Mouse (Mus musculus) mature B cell (primary cell): ENCODE data around the gene Mblac1.

ENCODE experiments used
- in situ Hi-C: fragments of 300-500 bp; cut with MboI; formaldehyde crosslinking; loops from 2 replicates; pipeline ENCODE4 v1.14.3; 2019

The Mblac1 gene

DNA sequence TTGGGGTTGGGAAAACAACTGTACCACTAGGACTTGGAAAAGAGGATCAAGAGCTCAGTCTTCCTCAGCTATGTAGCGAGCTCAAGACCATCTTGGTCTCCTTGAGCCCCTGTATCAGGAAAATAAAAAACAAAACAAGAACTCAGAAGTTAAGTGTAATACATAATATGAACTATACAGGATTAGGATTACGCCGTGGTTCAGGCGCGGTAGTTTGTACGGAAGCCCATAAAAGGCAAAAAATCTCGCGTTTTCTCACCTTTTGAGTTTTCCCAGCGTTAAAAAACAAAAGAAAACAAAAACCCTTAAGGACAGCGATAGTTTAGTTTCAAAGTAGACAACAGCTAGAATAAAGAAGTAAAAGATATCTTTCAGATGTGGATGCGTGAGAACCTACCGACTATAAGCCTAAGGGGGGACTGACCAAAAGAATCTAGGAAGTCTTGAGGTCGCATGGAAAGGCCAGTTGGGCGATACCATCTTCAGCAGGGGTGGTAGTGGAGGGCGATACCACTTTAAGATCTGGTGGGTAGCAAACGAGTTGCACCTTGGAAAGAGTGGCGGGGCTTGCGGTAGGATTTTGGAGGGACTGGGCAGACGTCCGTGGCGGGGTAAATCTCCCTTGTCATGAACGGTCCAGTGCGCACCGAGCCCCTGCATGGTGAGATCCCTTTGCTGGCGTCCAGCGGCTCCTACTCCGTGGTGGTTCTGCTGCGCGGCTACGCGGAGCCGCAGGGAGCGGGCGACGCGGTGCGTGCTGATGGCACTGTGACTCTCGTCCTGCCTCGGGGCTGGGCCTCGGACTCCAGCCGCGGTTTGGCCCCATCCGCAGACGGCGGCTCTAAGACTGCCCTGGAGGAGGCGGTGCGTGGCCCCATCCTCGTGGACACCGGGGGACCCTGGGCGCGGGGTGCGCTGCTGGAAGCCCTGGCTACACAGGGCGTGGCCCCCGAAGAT lies at the start of gene Mblac1:
Mblac1 (plus strand) TSS at position 544 of the 957 bp plus-strand sequence.
- in situ Hi-C loops, result no loop called here

DNA sequence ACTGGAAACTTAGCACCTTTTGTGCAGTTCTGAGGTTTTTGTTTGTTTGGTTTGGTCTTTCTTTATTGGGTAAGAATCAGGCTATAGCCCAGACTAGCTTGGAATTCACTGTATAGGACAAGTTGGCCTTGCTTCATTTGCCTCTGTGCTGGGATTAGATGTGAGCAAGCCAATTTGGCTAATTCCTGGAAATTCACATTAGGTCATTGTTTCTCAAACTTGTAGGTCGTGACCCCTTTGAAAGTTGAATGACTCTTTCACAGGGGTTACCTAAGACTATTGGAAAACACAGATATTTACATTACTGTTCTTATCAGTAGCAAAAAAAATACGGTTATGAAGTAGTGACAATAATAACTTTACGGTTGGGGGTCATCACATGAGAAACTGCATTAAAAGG lies 39.7 kb upstream of the Mblac1 start:
- in situ Hi-C loops, result no loop called here

DNA sequence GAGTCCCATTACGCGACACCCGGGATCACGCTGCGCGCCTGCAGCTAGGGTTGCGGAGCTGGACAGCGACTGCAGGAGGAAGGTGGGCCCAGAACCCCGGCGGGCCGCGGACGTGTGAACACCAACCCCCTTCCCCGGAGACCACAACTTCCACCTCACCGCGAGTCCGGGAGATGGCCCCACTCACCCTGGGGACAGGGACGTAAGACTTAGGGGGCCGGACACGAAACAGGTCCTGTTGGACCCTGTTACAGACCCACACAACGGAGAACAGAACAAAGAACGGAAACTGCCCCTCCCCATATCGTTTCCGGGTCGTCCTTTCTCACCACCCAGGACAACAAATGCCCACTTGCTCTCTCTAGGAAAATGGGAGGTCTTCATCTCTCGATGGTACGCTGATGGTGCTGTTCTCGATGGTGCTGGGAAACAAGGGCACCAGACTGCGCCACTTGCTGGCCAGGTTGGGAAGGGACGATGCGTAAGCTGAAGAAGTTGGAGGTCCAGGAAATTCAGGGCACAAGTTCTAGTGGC lies 38.6 kb upstream of the Mblac1 start, which contains the start of gene Zfp113:
Zfp113 (minus strand) TSS at position 302 of the 534 bp plus-strand sequence.
- in situ Hi-C loops, result no loop called here

DNA sequence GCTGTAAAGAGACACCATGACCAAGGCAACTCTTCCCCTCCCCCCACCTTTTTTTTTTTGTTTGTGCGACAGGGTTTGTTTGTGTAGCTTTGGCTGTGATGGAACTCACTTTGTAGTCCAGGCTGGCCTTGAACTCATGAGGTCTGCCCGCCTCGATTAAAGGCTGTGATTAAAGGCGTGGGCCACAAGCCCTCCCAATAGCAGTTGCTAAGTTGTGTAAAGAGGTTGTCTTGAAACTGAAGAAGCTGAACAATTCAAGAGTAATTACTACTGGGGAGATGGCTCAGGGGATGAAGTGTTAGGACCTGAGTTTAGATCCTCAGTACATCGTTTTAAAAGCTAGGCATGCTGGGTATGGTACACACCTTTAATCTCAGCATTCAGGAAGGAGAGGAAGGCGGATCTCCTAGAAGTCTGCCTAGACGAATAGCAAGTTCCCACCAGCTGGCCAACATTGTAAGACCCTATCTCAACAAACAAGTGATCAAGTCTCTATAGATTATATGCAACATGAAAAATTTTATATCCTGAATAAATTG lies 33.8 kb upstream of the Mblac1 start:
- in situ Hi-C loops, result no loop called here

DNA sequence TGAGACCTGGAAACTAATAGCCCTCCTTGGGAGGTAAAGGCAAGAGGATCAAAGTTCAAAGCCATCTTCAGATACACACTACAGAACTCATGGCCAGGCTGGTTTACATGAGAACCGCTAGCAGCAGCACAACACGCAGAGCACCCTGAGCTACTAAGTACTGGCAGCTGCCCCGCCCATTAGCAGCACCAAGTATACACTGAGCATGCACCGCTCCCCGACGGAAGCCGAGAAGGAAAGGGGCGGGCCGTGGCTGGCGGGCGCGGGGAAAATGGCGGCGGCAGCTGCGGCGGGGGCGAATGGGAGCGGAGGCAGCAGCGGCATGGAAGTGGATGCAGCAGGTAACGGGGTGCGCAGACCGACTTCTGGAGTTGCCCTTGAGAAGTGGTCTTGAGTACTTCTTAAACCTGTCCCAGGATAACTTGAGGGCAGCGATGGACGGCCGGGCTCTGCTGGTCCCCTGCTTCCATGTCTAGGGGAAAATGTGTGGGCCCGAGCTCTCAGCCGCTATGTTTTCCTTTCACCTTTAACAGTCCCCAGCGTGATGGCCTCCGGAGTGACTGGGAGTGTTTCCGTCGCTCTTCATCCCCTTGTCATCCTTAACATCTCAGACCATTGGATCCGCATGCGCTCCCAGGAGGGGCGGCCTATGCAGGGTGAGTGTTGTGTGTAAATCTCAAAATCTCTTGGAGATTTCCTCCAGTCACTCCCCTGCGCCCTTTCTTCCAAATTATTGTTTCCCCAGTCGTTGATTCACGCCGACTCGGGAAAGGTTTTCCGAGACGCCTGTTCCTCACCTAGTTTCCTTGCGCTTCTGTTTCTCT lies 33.1 kb upstream of the Mblac1 start, which contains the start of gene Cops6:
Cops6 (plus strand) TSS at position 230 of the 824 bp plus-strand sequence.
- in situ Hi-C loops, result no loop called here

DNA sequence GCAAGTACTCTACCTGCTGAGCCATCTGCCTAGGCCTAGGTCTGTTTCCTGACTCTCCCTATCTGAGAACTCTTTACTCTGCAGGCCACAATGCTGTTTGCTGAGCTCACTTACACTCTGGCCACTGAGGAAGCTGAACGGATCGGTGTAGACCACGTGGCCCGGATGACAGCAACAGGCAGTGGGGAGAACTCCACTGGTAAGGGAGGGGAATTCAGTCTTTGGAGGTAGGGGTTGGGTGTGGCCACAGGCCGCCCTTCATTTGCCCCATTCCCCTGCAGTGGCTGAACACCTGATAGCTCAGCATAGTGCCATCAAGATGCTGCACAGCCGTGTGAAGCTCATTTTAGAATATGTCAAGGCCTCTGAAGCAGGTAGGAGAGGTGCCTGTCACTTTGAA lies 31.1 kb upstream of the Mblac1 start:
- in situ Hi-C loops, result no loop called here

DNA sequence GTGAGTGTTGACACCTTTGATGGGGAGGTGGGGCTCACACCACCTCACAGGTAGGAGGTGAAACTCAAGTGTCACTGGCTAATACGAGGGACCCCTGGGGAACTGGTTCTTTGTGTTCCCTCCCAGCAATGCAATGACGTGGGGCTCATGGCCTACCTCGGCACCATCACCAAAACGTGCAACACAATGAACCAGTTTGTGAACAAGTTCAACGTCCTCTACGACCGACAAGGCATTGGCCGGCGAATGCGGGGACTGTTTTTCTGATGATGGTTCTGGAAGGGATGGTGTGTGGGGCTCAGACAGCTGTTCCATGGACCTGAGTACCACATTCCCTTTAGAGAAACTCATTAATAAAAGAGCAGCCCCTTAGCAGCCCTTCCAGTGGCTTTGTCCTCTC lies 30.5 kb upstream of the Mblac1 start:
- in situ Hi-C loops, result no loop called here

DNA sequence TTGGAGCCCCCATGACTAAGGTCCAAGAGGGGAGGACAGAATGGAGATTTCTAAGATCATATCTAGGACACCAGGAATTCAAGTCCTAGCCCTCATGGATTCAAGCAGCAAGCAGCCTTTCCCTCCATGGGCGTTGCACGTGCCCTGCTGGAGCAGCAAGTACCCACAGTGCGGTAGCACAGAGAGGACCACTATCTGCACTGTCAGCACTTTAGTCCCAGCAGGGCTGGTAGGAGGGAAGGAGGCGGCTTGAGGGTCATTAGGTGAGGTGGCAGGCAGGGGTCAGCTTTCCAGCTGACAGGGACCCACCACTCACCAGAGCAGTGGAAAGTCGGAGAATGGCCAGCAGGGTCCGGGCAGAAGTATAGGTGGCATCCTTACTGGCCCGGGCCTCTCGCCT lies 28.5 kb upstream of the Mblac1 start:
- in situ Hi-C loops, result no loop called here

DNA sequence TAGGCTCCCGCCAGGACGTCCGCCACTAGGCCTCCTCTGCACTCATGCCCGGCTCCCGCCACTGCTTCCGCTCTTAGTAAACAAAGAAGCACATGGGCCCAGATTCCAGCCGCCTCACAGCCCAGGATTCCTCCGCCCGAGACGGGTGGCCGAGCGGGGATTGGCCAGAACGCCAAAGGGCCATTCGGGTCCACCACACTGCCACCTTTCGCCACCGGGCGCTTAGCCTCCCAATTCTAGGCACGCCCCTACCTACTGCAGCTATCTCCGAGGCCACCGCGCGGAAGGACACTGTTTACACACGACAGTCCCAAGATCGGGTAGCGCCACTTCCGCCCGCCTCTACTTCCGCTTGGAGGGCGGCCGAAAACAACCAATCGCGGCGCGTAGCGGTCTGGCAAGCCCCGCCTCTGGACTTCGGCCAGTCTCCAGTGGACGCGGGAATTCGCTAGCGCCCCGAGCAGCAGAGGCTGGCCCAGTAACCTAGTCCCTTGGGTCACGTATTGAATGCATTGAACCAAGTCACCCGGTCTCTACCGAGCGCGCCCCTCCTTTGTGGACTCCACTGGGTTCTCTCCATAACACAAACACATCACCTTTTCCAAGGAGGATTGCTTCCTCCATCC lies 23.1 kb upstream of the Mblac1 start:
- in situ Hi-C loops, result no loop called here

DNA sequence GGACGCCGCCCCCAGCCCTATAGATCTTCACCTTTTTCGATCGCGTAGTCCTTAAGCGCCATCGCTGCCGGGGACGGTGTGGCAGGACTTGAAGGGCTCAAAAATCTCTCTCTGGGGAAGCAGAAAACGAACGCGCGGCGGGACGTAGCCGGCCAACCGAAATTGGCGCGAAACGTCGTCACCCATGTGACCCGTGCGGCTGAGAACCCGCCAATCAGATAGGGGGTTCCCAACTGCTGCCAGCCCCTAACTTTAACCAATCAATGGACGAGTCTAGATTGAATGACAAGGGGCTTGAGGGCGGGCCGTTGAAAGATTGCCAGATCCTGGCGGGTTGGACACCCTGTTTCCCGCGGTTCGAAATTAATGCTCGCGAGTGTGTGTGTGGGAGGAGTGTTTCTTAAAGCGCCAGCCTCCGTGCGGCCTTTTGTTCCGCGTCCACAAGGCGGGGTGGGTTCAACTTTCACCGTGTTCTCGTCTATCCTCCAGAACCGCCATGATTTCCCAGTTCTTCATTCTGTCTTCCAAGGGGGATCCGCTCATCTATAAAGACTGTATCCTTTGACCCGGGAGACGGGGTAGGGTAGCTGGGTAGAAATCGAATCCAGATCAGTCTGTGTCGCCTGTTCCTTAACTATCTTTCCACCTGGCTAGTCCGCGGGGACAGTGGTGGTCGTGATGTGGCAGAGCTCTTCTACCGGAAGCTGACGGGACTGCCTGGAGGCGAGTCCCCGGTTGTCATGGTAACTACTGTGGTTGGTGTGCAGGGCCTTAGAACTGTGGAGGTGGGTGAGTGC lies 22.2 kb upstream of the Mblac1 start, which contains the start of the genes Ap4m1 and Mcm7:
Ap4m1 (plus strand) TSS at position 308 of the 797 bp plus-strand sequence.
Mcm7 (minus strand) TSS at position 728 of the 797 bp plus-strand sequence.
- in situ Hi-C loops, result no loop called here

DNA sequence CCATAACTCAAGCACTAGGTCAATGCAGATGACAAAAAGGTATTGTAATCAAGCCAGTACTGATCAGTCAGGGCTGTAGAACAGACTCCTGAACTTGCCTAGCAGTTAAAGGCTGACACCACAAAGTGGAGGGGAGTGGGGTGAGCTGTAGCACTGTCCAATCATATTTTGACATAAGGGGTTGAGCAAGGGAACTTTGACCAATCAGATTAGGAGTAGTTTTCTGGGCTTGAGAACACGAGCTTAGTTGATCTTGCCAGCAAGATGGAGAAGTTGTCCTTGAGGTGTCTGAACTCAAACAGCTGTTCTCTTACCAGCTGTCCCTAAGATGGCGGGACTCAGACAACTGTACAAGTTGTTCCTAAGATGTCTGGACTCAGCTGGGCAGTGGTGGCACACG lies 20.9 kb upstream of the Mblac1 start:
- in situ Hi-C loops, result no loop called here

DNA sequence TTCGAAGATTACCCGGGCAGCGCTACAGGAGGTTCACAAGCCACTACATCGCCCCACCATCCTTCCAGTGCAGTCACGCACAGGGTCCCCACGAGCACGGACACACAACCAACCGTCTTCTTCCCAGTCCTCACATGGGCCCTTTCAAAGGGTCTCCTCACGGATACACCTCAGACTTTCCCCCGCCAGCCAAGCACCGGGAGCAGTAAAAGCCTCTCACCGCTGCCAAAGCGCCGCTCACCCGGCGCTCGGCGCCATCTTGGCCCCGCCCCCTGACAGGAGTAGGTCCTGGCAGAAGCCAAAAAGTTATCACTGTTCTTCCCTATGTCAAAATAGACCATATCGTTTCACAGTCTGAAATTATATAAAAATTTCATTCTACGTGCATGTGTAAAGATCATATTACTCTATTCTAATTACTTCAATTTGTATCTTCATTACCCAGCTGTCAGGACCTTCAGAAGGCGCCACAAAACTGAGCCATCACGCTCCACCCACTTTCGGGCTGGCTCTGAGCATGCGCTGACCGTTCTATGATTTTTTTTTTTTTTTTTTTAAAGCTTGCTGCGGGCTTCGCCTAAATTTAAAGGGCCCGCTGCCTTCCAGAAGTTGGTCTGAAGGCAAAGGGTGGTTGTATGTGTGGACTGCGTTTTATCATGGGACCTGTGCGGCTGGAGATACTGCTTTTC lies 7.0 kb upstream of the Mblac1 start, which contains the start of the genes Taf6 and Cnpy4:
Taf6 (minus strand) TSS at position 502 of the 689 bp plus-strand sequence.
Cnpy4 (plus strand) TSS at position 536 of the 689 bp plus-strand sequence.
- in situ Hi-C loops, result no loop called here

DNA sequence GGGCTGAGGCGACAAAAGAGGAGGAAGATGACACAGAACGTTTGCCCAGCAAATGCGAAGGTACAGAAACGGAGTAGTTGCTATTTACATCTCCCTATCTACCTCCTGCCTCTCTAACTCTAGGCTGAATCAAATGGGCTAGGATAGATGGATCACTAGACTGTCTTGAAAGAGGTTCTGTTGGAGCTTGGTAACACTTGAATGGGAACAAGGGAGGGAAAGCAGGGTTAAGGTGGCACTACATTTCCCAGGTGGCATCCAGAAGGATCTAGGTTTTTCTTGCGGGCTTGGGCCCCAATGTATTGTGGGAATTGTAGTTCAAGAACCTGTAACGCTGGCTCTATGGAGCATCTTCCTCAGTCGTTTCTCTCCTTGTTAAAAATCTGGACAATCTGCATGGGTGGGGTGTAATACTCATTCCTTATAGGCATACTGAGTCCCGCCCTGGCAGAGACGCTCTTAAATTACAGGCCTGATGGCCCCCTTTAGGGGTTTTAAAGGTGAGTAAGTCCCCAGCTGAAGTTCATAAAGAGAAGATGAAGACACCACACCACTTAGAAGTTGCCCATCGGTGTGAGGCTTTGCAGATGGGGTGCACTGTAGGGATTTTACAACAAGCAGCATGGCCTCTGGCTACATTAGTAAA lies 6.3 kb upstream of the Mblac1 start:
- in situ Hi-C loops, result no loop called here

DNA sequence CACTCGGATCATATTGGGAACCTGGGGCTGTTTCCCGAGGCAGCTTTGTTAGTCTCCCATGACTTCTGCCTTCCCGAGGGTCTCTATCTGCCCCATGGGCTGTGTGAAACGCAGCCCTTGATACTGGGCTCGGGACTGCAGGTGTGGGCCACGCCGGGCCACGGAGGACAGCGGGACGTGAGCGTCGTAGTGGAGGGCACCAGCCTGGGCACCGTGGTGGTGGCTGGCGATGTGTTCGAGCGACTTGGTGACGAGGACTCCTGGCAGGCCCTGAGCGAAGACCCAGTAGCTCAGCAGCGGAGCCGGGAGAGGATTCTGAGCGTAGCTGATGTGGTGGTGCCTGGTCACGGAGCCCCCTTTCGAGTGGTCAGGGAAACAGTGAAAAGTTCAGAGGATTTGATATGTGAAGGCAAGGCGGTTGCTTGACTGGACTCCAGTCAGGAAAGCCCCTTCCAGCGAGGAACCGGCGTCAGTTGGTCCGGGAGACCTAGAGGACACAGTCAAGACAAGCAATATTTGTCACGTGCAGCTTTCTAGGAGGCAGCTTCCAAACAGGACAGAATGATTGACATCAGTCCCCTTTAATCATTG lies 736 bp downstream of the Mblac1 start:
- in situ Hi-C loops, result no loop called here

DNA sequence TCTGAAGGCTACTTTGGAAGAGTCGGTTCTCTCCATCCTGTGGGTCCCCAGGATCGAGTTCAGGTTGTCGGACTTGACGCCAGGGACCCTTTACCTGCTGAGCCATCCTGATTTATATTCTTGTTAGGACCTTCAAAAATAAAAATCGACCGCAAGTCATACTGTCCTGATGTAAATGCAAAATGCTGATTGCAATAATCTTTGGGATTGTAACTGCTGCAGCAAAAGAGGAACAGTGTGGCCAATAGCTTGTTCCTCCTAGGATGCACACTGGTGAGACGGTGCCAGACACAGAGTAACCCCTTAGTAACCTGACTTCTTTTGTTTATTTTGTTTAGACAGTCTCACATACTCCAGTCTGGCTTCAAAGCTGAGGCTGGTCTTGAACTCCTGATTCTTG lies 1.3 kb downstream of the Mblac1 start:
- in situ Hi-C loops, result no loop called here

DNA sequence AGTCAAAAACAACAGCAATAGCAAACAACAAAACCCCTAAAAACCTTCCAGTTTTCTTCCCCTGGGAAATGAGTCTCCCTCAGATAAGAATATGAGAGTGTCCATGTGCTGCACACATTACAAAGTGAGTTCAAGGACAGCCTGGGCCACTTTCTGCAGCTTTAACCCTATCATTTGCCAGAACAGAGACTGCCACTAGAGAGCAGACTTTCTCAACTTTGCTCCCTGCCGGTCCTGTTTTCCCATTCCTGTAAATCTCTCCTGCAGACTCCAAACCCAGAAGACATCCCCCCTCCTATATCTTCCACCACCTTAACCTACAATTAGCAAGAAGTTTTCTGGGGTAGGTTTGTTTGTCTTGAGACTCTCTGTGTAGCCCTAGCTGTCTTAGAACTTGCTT lies 5.5 kb downstream of the Mblac1 start:
- in situ Hi-C loops, result no loop called here

DNA sequence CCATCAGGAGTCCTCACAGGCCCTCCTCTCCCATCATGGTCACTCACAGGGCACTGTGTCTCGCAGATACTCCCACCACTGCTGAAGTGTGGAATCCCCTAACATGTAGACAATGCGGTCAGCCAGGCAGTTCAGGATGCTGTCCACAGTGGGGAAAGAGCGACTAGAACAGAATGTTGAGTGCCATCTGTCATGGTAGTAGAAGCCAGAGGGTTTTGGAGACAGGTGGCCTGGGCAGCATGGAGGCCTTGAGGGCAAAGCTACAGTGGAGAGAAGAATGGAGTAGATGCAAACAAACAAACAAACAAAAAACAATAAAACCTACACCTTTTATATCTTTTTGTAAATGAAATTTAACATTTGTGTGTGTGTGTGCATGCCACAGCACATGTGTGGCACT lies 8.0 kb downstream of the Mblac1 start:
- in situ Hi-C loops, result no loop called here

DNA sequence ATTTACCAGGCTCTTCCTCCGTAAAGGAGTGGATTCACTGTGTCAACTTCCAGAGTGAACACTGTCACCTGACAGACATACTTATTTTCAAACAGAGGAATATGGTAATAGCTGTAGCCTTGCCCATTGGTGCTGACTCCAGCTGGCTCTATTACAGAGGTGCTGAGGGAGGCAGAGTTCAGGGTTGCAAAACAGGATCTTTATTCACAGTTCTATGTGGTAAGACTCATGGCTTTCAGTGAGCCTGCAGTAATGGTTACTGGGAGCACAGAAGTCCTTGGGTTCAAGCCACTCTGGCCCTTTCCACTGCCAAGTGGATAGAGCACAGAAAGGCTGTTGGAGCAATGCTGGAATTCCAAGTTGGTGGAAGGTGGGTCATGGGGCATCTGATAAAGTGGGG lies 13.1 kb downstream of the Mblac1 start:
- in situ Hi-C loops, result no loop called here

DNA sequence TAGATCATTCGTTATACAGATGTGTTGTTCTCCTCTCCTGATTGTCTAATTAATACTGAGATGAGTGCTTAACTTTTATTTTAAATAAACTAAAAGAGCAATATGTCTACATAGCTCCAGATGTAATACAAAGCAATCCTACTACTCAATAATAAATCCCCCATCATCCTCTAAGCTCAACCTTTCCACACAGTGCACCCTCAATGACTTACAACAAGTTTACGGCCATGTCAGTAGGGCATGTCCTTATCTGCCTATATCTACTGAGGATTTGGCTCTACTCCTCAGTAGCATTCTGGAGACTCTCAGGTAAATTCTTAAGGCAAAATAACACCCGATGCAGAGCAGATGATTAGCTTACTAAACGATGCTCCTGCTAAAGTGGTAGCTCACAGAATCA lies 13.8 kb downstream of the Mblac1 start:
- in situ Hi-C loops, result no loop called here
